8 mouse cellular contexts compared by ENCODE assay signal in the genomic region with DNA sequence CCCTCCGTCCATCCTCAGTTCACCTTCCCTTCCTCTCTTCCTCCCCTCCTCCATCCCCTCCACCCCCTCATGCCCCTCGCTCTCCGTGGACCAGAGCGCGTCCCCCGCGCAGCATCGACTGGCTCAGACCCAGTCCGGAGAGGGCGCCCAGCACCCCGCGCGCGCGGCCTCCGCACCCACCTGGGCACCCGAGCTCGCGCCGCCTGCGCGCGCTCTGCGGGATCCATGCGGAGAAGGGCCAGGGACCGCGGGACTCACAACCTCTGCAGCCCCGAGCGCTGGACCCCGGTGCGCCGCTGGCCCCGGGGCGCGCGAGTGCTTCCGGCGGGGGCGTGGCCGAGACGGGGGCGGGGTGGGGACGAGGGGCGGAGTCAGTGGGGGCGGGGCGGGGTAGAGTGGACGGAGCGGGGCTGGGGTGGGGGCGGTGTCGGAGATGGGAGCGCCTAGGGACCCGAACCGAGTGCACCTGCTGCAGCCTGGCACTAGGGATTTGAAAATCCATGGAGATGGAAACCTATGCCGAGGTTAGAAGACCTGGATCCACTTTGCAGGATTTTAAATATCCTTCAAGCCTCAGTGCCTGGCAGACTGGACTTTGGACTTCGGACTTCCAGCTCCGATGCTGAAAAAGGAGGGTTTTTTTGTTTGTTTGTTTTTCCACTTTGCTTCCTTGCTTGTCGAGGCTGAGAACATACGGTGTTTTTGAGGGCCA. TPM values are rescaled to one million over a fixed set of nuclear protein-coding genes. Genes with fewer than 3 reads are reported as not detected.
A peak's percentile ranks its signal among the peaks of the same experiment; 100 is the strongest.
DNase-seq lines count a peak whose midpoint lies in the region; ATAC-seq and TF ChIP-seq lines count a peak whose summit lies in the region.

Gene Grtp1, minus strand, starts transcription at position 320 of the 712 bp plus-strand sequence.

- no peak for TF ChIP-seq CTCF in brain, embryonic 14.5 days (IDR thresholded peaks at IDR 0.05; ENCODE audit: borderline replicate concordance, extremely low read depth, insufficient read depth, insufficient read length)
- TF ChIP-seq CTCF in lung, adult 2 months (IDR thresholded peaks at IDR 0.05; ENCODE audit: insufficient read depth, low read length) = no peak

- H3K27ac ChIP-seq in heart, embryonic 10.5 days = peak within 1 kb of the TSS; percentile 89
- H3K27ac ChIP-seq in neural tube, embryonic 15.5 days (replicated peaks) = no peak within 1 kb of the TSS

- peak; percentile 88 for DNase-seq in heart, embryonic 10.5 days (ENCODE audit: low spot score)
- DNase-seq in heart, adult 9 months (ENCODE audit: low spot score in 2 of 2) = no peak
- DNase-seq in brain, embryonic 14.5 days (ENCODE audit: low read depth) = peak; percentile 47
- DNase-seq in gastrocnemius, postnatal 10 days = peak; percentile 72
- peak; percentile 73 for DNase-seq in kidney, adult 18-20 months
- DNase-seq in lung, adult 2 months = peak; percentile 58
- DNase-seq in yolk sac, embryonic 10.5 days (ENCODE audit: low spot score) = peak; percentile 82

- no peaks in the 10 kb centered on the region for H3K9me3 ChIP-seq in heart, embryonic 10.5 days
- H3K9me3 ChIP-seq in neural tube, embryonic 15.5 days (replicated peaks) = no peaks in the 10 kb centered on the region

- H3K36me3 ChIP-seq in heart, embryonic 10.5 days = peaks cover 15% of the 10 kb centered on the region; the same call in 1 of the 2 replicates
- no peaks in the 10 kb centered on the region for H3K36me3 ChIP-seq in neural tube, embryonic 15.5 days

- H3K4me3 ChIP-seq in heart, embryonic 10.5 days = peak within 1 kb of the TSS; percentile 96
- peak within 1 kb of the TSS; percentile 80 for H3K4me3 ChIP-seq in lung, adult 2 months (replicated peaks; ENCODE audit: extremely low read depth, low read depth, low read length)
- H3K4me3 ChIP-seq in neural tube, embryonic 15.5 days (replicated peaks) = peak within 1 kb of the TSS; percentile 82

- H3K4me2 ChIP-seq in neural tube, embryonic 15.5 days = peak within 1 kb of the TSS; percentile 95

- H3K27me3 ChIP-seq in heart, embryonic 10.5 days (ENCODE audit: insufficient read depth, poor library complexity, severe bottlenecking) = peaks cover 48% of the 10 kb centered on the region
- peaks cover 27% of the 10 kb centered on the region for H3K27me3 ChIP-seq in neural tube, embryonic 15.5 days (replicated peaks)

- TF ChIP-seq POLR2A in brain, embryonic 14.5 days (IDR thresholded peaks at IDR 0.05; ENCODE audit: borderline replicate concordance, extremely low read depth, insufficient read depth, insufficient read length, poor library complexity, severe bottlenecking) = 0 out of 2 replicates have a peak, but pooled peaks have one; percentile 52
- no peak for TF ChIP-seq POLR2A in lung, adult 2 months (IDR thresholded peaks at IDR 0.05; ENCODE audit: borderline replicate concordance, extremely low read depth, low read depth, low read length)

- peak within 1 kb of the TSS; percentile 66 for H3K9ac ChIP-seq in neural tube, embryonic 15.5 days (replicated peaks)

- peaks cover 62% of the 10 kb centered on the region for H3K4me1 ChIP-seq in heart, embryonic 10.5 days
- peaks cover 12% of the 10 kb centered on the region for H3K4me1 ChIP-seq in lung, adult 2 months (ENCODE audit: control insufficient read depth, insufficient read depth, low read length)
- peaks cover 18% of the 10 kb centered on the region for H3K4me1 ChIP-seq in neural tube, embryonic 15.5 days

- peak; percentile 72 for ATAC-seq in neural tube, embryonic 15.5 days (ENCODE audit: low FRiP score)

- under 1% methylated on average over 52 of the region's 58 CpGs for WGBS in heart, embryonic 10.5 days
- WGBS in lung, adult 2 months = 2% methylated on average over 48 of the region's 58 CpGs
- under 1% methylated on average over 58 of the region's 58 CpGs for WGBS in neural tube, embryonic 15.5 days

RNA-seq across cellular contexts. Expression of gene Grtp1, which starts in this region (rescaled TPM):
- polyA plus RNA-seq in heart, embryonic 10.5 days (2016; fragmentation: Nextera tagmentation; extraction: Ambion mirVana) = 30.5 and 34.0 TPM in 2 replicates
- 14.4 and 16.6 TPM in 2 replicates for polyA plus RNA-seq in brain, embryonic 14.5 days (2012; rRNA removed)
- 10 to 100 TPM in 1 of 2 experiments, 1 to 10 TPM in 1; 9.8 to 14.0 TPM for total RNA-seq in gastrocnemius, postnatal 10 days (2021)
- polyA plus RNA-seq in lung, adult 2 months (2012; rRNA removed) = 19.0 and 21.4 TPM in 2 replicates
- polyA plus RNA-seq in neural tube, embryonic 15.5 days (2015; fragmentation: Nextera tagmentation; extraction: Ambion mirVana) = 14.4 and 19.0 TPM in 2 replicates

Comparison
In these comparisons a context has a peak if more than half of its experiments do, and no peak if none do; other contexts are left out.
1. DNase-seq: peak in heart, embryonic 10.5 days (single experiment), brain, embryonic 14.5 days (single experiment), gastrocnemius, postnatal 10 days (single experiment), kidney, adult 18-20 months (single experiment), lung, adult 2 months (single experiment) and yolk sac, embryonic 10.5 days (single experiment); none in heart, adult 9 months (0 of 2).
2. Peak in every context shown above with its lines, with median percentiles within 50 percentile points of each other: H3K4me3 ChIP-seq.